Comparison of ENCODE assay signal across 8 mouse cellular contexts in genomic region chr11:101424105-101424851, GRCm38 (mm10). TPM values are rescaled to one million over a fixed set of nuclear protein-coding genes. Genes with fewer than 3 reads are reported as not detected.
DNase-seq lines count a peak whose midpoint lies in the region; ATAC-seq and TF ChIP-seq lines count a peak whose summit lies in the region.

Gm27029 (minus strand) TSS chr11:101424796.

- ATAC-seq in forebrain, postnatal 0 days = no peak; the same call in 1 of the 2 replicates
- peak; percentile 56 for ATAC-seq in intestine, postnatal 0 days
- ATAC-seq in stomach, embryonic 15.5 days (ENCODE audit: insufficient read depth, low FRiP score, low read depth) = peak; percentile 48; the same call in 1 of the 2 replicates

- WGBS in forebrain, postnatal 0 days = 7% methylated on average over 23 of the region's 23 CpGs
- 7% methylated on average over 23 of the region's 23 CpGs for WGBS in intestine, postnatal 0 days
- WGBS in stomach, embryonic 15.5 days = 3% methylated on average over 23 of the region's 23 CpGs

- peak within 1 kb of the TSS; percentile 76 for H3K4me2 ChIP-seq in forebrain, postnatal 0 days (ENCODE audit: low read depth)
- H3K4me2 ChIP-seq in intestine, postnatal 0 days (replicated peaks; ENCODE audit: low read depth) = peak within 1 kb of the TSS; percentile 82
- H3K4me2 ChIP-seq in stomach, embryonic 15.5 days = peak within 1 kb of the TSS; percentile 86

- H3K9me3 ChIP-seq in forebrain, postnatal 0 days (ENCODE audit: low read length) = no peaks in the 10 kb centered on the region
- H3K9me3 ChIP-seq in intestine, postnatal 0 days (ENCODE audit: control insufficient read depth) = no peaks in the 10 kb centered on the region
- H3K9me3 ChIP-seq in stomach, embryonic 15.5 days = no peaks in the 10 kb centered on the region

- H3K36me3 ChIP-seq in forebrain, postnatal 0 days (ENCODE audit: insufficient read depth) = peaks cover 2% of the 10 kb centered on the region; the same call in 1 of the 2 replicates
- H3K36me3 ChIP-seq in intestine, postnatal 0 days (ENCODE audit: control insufficient read depth, insufficient read depth) = peaks cover 3% of the 10 kb centered on the region
- H3K36me3 ChIP-seq in stomach, embryonic 15.5 days = peaks cover under 1% of the 10 kb centered on the region; the same call in 1 of the 2 replicates

- H3K27ac ChIP-seq in layer of hippocampus, adult 2 months = peak within 1 kb of the TSS; percentile 96
- H3K27ac ChIP-seq in forebrain, postnatal 0 days (ENCODE audit: low read depth, low read length) = peak within 1 kb of the TSS; percentile 75
- H3K27ac ChIP-seq in intestine, postnatal 0 days (ENCODE audit: low read depth, low read length) = peak within 1 kb of the TSS; percentile 88
- H3K27ac ChIP-seq in stomach, embryonic 15.5 days = peak within 1 kb of the TSS; percentile 90

- H3K4me3 ChIP-seq in layer of hippocampus, adult 2 months = peak within 1 kb of the TSS; percentile 91
- H3K4me3 ChIP-seq in forebrain, postnatal 0 days (ENCODE audit: low read depth, low read length) = peak within 1 kb of the TSS; percentile 74
- H3K4me3 ChIP-seq in intestine, postnatal 0 days (ENCODE audit: low read depth, low read length) = peak within 1 kb of the TSS; percentile 79
- H3K4me3 ChIP-seq in stomach, embryonic 15.5 days (replicated peaks) = peak within 1 kb of the TSS; percentile 85

- peak within 1 kb of the TSS; percentile 75 for H3K9ac ChIP-seq in forebrain, postnatal 0 days
- H3K9ac ChIP-seq in intestine, postnatal 0 days (ENCODE audit: low read depth, low read length) = peak within 1 kb of the TSS; percentile 67
- peak within 1 kb of the TSS; percentile 51 for H3K9ac ChIP-seq in stomach, embryonic 15.5 days

- no peak for DNase-seq in layer of hippocampus, adult 2 months (ENCODE audit: low spot score in 2 of 2)
- no peak for DNase-seq in layer of hippocampus, postnatal 14 days (ENCODE audit: low spot score in 2 of 2)
- peak; percentile 68 for DNase-seq in R1 (ENCODE audit: low read depth, low spot score)
- DNase-seq in forebrain, postnatal 0 days = no peak
- peak; percentile 41 to 45 for DNase-seq in lung, postnatal 4 days
- DNase-seq in thymus, postnatal 25 days = no peak

- TF ChIP-seq CTCF in layer of hippocampus, adult 2 months (conservative IDR thresholded peaks at IDR 0.05) = no peak
- TF ChIP-seq CTCF in forebrain, postnatal 0 days (IDR thresholded peaks at IDR 0.05; ENCODE audit: low read depth) = no peak
- TF ChIP-seq CTCF in intestine, postnatal 0 days (IDR thresholded peaks at IDR 0.05; ENCODE audit: low read depth) = no peak

- peaks cover 13% of the 10 kb centered on the region for H3K4me1 ChIP-seq in forebrain, postnatal 0 days (ENCODE audit: insufficient read depth)
- H3K4me1 ChIP-seq in intestine, postnatal 0 days (replicated peaks; ENCODE audit: control insufficient read depth, insufficient read depth, low read length) = 0 out of 2 replicates have a peak, but pooled peaks cover 5% of the 10 kb centered on the region
- peaks cover 20% of the 10 kb centered on the region for H3K4me1 ChIP-seq in stomach, embryonic 15.5 days

- no peaks in the 10 kb centered on the region for H3K27me3 ChIP-seq in forebrain, postnatal 0 days (ENCODE audit: insufficient read depth, low read length)
- H3K27me3 ChIP-seq in intestine, postnatal 0 days (replicated peaks; ENCODE audit: control insufficient read depth, insufficient read depth, low read length) = no peaks in the 10 kb centered on the region
- no peaks in the 10 kb centered on the region for H3K27me3 ChIP-seq in stomach, embryonic 15.5 days (replicated peaks)

RNA-seq across cellular contexts. Expression of gene Gm27029, which starts in this region (rescaled TPM):
- 1 to 10 TPM; 6.7 to 7.4 TPM for total RNA-seq in layer of hippocampus, adult 2 months (2021)
- 1 to 10 TPM; 4.8 to 5.7 TPM for total RNA-seq in layer of hippocampus, postnatal 14 days (2021)
- 1.0 and 5.7 TPM in 2 replicates for total RNA-seq in forebrain, postnatal 0 days (2014; rRNA removed)
- 5.1 and 6.2 TPM in 2 replicates for polyA plus RNA-seq in forebrain, postnatal 0 days (2015; fragmentation: Nextera tagmentation; extraction: Ambion mirVana)
- polyA plus RNA-seq in intestine, postnatal 0 days (2015; fragmentation: Nextera tagmentation; extraction: Ambion mirVana) = 2.2 and 2.9 TPM in 2 replicates
- polyA plus RNA-seq in stomach, embryonic 15.5 days (2015; fragmentation: Nextera tagmentation; extraction: Ambion mirVana) = 6.9 and 12.3 TPM in 2 replicates

Comparison
In these comparisons a context has a peak if more than half of its experiments do, and no peak if none do; other contexts are left out.
1. DNase-seq: peak in R1 (single experiment) and lung, postnatal 4 days (2 of 2); none in layer of hippocampus, adult 2 months (0 of 2), layer of hippocampus, postnatal 14 days (0 of 2), forebrain, postnatal 0 days (single experiment) and thymus, postnatal 25 days (single experiment).
2. Peak in every context shown above with its lines, with median percentiles within 50 percentile points of each other: H3K27ac ChIP-seq, H3K4me3 ChIP-seq, H3K4me2 ChIP-seq and H3K9ac ChIP-seq.